Mouse (Mus musculus) left cerebral cortex, postnatal 25 days (tissue): Measurements from ENCODE around the gene Ccdc189. TPM values are rescaled to one million over a fixed set of nuclear protein-coding genes. Genes with fewer than 3 reads are reported as not detected.
A peak's percentile ranks its signal among the peaks of the same experiment; 100 is the strongest.
"Not testable (repeated sequence)": the region's sequence is repeated elsewhere in the genome, so short reads cannot be mapped to it uniquely, and the experiment has no call there.

Experiments
- DNase-seq, 2 experiments: peaks; one replicate each; pipeline ENCODE4 v3.0.0; 2022; ENCODE audit warnings: low spot score in 2 of 2, mixed read lengths in 1 of 2
- intact Hi-C: fragments of 180-260 bp; cut with DNase I; formaldehyde crosslinking; loops from one replicate; pipeline ENCODE4 v1.15.1; 2025
- total RNA-seq, 2 experiments: library from RNA; stranded (reverse); gene quantifications; 2 replicates each; pipeline ENCODE4 v1.2.3; 2021

Gene Ccdc189
- 1 to 10 TPM; 6.8 to 7.7 TPM for total RNA-seq

- intact Hi-C loops: no loop called here
- DNase-seq: peak; percentile 94 to 99
These were observed at the start of gene Ccdc189, which contains the start of gene Rnf40 for GRCm38 (mm10) chr7:127588011-127588871. Gene Ccdc189 (minus strand): TSS chr7:127588595. Gene Rnf40 (plus strand): TSS chr7:127588767.

DNA sequence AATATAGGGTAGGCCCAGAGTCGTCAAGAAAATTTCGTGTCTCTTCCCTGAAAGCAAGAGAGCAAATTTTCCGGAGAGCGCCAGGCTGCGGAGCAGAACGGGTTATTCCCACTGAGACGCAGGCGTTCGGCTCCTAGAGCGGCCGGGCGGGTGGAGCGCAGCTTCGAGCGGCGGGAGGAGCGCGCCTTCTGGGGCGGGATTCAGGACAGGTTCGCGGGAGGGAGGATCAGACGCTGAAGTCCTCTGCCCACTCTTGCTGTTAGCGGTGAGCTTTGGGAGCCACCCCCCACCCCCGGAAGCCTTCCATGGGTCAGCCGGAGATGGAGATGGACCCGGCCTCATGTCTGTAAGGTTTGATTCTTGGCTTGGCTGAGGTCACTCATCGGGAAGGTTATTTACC is 48.6 kb upstream of the Ccdc189 start:
- intact Hi-C loops: loop anchor here (1.0 kb wide), 1 partner anchor 23 kb away; no protein-coding TSS in a partner anchor
- peak; percentile 70 to 88 for DNase-seq

GRCm38 (mm10) chr7:127631416-127631815 is 43.0 kb upstream of the Ccdc189 start:
- intact Hi-C loops: no loop called here
- DNase-seq: no peak

- intact Hi-C loops: no loop called here
- no peak for DNase-seq
These were observed 40.3 kb upstream of the Ccdc189 start for GRCm38 (mm10) chr7:127628646-127629045.

DNA sequence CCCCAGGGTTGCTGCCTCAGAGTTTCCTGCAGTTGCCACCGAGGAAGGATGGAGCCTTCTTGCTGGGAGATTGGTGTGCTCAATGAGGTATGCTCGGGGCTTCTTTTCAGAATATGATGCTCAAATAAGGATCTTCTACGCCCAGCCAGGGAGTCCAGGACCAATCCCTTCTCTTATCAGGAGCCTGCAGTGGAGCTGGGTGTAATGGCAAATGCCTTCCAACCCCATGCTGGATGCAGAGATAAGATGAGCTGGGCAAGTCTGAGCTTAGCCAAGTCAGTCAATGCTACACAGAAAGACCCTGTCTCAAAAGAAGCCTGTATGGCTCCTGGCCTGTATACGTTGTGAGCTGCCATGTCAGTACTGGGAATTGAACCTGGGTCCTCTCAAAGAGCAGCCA is 38.1 kb upstream of the Ccdc189 start:
- intact Hi-C loops: no loop called here
- no peak for DNase-seq

GRCm38 (mm10) chr7:127626039-127626438 is 37.6 kb upstream of the Ccdc189 start:
- DNase-seq: no peak
- intact Hi-C loops: no loop called here

DNA sequence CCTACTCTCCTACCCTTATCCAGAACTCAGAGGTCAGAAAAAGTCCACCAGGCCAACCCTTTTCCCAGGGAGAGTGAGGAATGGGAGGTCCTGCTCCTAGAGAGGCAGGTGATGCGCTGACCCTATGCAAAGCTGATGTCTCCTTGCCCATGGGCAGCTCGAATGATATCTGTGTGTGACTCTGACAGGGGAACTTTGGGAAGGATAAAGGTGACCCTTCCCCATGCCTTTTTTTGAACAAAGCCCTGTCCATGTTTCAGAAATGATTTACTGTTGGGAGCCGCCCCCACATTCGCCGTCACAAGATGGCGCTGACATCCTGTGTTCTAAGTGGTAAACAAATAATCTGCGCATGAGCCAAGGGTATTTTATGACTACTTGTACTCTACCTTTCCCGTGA is 30.0 kb upstream of the Ccdc189 start:
- intact Hi-C loops: loop anchor here (10.0 kb wide), 1 partner anchor 274 kb away; the partner anchor contains the start of gene Zfp768
- not testable (repeated sequence) for DNase-seq

- intact Hi-C loops: loop anchor here (10.0 kb wide), 1 partner anchor 273 kb away; the partner anchor contains the start of gene Zfp768
- no peak for DNase-seq
These were observed 29.6 kb upstream of the Ccdc189 start for GRCm38 (mm10) chr7:127617962-127618361.

DNA sequence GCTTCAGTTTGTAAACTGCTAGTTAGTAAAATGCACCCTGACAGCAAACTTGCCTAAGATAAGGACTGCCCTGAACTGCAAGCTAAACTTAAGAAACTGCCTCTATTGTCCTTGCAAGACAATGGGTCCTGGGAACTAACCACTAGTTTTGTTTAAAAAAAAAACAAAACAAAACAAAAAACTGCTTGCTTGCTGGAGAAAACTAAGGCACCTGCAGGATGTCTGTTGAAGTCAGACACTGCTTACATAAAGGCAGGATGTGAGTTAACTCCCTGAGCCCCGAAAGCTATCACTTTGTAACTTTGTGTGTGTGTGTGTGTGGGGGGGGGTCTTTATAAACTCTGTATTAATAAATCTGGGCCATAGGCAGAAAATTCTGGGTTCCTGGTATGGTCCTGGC is 28.5 kb upstream of the Ccdc189 start:
- intact Hi-C loops: loop anchor here (10.0 kb wide), 1 partner anchor 272 kb away; the partner anchor contains the start of gene Zfp768
- no peak for DNase-seq

GRCm38 (mm10) chr7:127616336-127616735 is 27.9 kb upstream of the Ccdc189 start:
- no peak for DNase-seq
- intact Hi-C loops: loop anchor here (10.0 kb wide), 1 partner anchor 272 kb away; the partner anchor contains the start of gene Zfp768

- intact Hi-C loops: loop anchor here (1.0 to 10.0 kb wide), 2 partner anchors 22 to 270 kb away; partner anchors contain the start of gene Zfp768
- peak; percentile 79 to 86 for DNase-seq
These were observed 26.8 kb upstream of the Ccdc189 start, which contains the start of gene Zfp629 for GRCm38 (mm10) chr7:127614891-127615843. Gene Zfp629 (minus strand): TSS chr7:127615797.

- intact Hi-C loops: loop anchor here (1.0 to 10.0 kb wide), 2 partner anchors 23 to 270 kb away; partner anchors contain the start of gene Zfp768
- peak in 1 of 2 experiments; percentile 27 for DNase-seq
These were observed 26.1 kb upstream of the Ccdc189 start for GRCm38 (mm10) chr7:127614511-127614890.

- intact Hi-C loops: loop anchor here (1.0 to 10.0 kb wide), 2 partner anchors 23 to 269 kb away; partner anchors contain the start of gene Zfp768
These were observed 25.7 kb upstream of the Ccdc189 start for GRCm38 (mm10) chr7:127614091-127614490.

DNA sequence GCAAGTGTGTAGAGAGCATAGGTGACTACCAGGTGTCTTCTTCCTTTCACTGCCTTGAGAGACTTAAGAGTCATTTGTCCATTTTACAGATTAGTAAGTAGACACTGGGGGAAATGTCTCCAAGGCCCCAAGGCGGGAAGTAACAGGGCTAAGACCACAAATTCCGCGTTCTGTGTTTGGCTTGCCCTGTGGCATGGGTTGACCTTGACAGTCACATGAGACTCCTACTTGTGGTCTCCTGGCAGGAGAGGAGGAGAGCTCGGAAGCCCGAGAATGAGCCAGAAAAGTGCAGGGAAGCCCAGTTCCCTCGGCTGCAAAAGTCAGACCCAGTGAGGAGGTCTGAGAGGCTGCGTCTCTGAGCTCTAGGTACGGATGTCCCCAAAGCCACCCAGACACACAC is 25.1 kb upstream of the Ccdc189 start:
- intact Hi-C loops: loop anchor here (10.0 kb wide), 1 partner anchor 269 kb away; the partner anchor contains the start of gene Zfp768
- no peak for DNase-seq

More at GRCm38 (mm10) chr7:127614091-127614490, 25.7 kb upstream of the Ccdc189 start:
- DNase-seq: no peak

DNA sequence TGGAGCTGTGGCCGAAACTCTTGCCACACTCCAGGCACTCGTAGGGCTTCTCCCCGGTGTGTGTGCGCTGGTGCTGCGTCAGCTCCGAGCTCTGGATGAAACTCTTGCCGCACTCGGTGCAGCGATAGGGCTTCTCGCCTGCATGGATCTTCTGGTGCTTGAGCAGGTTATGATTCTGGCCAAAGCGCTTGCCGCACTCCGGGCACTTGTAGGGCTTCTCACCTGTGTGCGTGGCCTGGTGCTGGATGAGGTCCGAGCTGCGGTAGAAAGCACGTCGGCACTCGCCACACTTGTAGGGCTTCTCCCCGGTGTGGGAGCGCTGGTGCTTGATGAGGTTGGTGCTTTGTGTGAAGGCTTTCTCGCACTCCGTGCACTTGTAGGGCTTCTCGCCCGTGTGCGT is 23.2 kb upstream of the Ccdc189 start:
- no peak for DNase-seq
- intact Hi-C loops: loop anchor here (10.0 kb wide), 1 partner anchor 267 kb away; the partner anchor contains the start of gene Zfp768

- intact Hi-C loops: loop anchor here (10.0 kb wide), 1 partner anchor 266 kb away; the partner anchor contains the start of gene Zfp768
- DNase-seq: no peak
These were observed 22.6 kb upstream of the Ccdc189 start for GRCm38 (mm10) chr7:127611011-127611410.

GRCm38 (mm10) chr7:127607150-127607549 is 18.8 kb upstream of the Ccdc189 start:
- intact Hi-C loops: no loop called here
- no peak for DNase-seq

- DNase-seq: no peak
- intact Hi-C loops: no loop called here
These were observed 15.9 kb upstream of the Ccdc189 start for GRCm38 (mm10) chr7:127604256-127604655.

- DNase-seq: no peak
- intact Hi-C loops: no loop called here
These were observed 14.5 kb upstream of the Ccdc189 start for GRCm38 (mm10) chr7:127602903-127603302.
